Mouse (Mus musculus) lung, adult 18-20 months (tissue): Measurements from ENCODE around the gene Cacna1c.

Experiments
- DNase-seq, 2 experiments: peaks; one replicate each; pipeline ENCODE4 v3.0.0; 2022; ENCODE audit warnings: mixed read lengths in 2 of 2

Gene Cacna1c

GRCm38 (mm10) chr6:118950190-118950589, 246.0 kb downstream of the Cacna1c start:
- DNase-seq: no peak

GRCm38 (mm10) chr6:118947286-118947685, 248.9 kb downstream of the Cacna1c start:
- DNase-seq: no peak

- peak; percentile 44 to 57 for DNase-seq
Measured at GRCm38 (mm10) chr6:118946660-118947059, 249.6 kb downstream of the Cacna1c start.

- no peak for DNase-seq
Measured at GRCm38 (mm10) chr6:118944093-118944492, 252.1 kb downstream of the Cacna1c start.

- DNase-seq: no peak
Measured at GRCm38 (mm10) chr6:118941816-118942215, 254.4 kb downstream of the Cacna1c start.

- DNase-seq: no peak
Measured at GRCm38 (mm10) chr6:118941036-118941435, 255.2 kb downstream of the Cacna1c start.

- peak in 1 of 2 experiments; percentile 49 for DNase-seq
Measured at GRCm38 (mm10) chr6:118939626-118940025, 256.6 kb downstream of the Cacna1c start.

- no peak for DNase-seq
Measured at GRCm38 (mm10) chr6:118938386-118939096, 257.7 kb downstream of the Cacna1c start.

- DNase-seq: peak in 1 of 2 experiments; percentile 34
Measured at GRCm38 (mm10) chr6:118937536-118937935, 258.7 kb downstream of the Cacna1c start.

GRCm38 (mm10) chr6:118935520-118936415, 260.4 kb downstream of the Cacna1c start:
- DNase-seq: peak in 1 of 2 experiments; percentile 36

- peak; percentile 83 to 88 for DNase-seq
Measured at GRCm38 (mm10) chr6:118934243-118934902, 261.8 kb downstream of the Cacna1c start.

- no peak for DNase-seq
Measured at GRCm38 (mm10) chr6:118933017-118933594, 263.1 kb downstream of the Cacna1c start.

- no peak for DNase-seq
Measured at GRCm38 (mm10) chr6:118932002-118932700, 264.1 kb downstream of the Cacna1c start.

GRCm38 (mm10) chr6:118926669-118927068, 269.5 kb downstream of the Cacna1c start:
- no peak for DNase-seq

GRCm38 (mm10) chr6:118924426-118924825, 271.8 kb downstream of the Cacna1c start:
- no peak for DNase-seq

- no peak for DNase-seq
Measured at GRCm38 (mm10) chr6:118923926-118924325, 272.3 kb downstream of the Cacna1c start.

- no peak for DNase-seq
Measured at GRCm38 (mm10) chr6:118923212-118923577, 273.0 kb downstream of the Cacna1c start.

GRCm38 (mm10) chr6:118922328-118923211, 273.6 kb downstream of the Cacna1c start:
- peak; percentile 72 to 82 for DNase-seq

GRCm38 (mm10) chr6:118908176-118908575, 288.0 kb downstream of the Cacna1c start:
- DNase-seq: no peak

GRCm38 (mm10) chr6:118907704-118908103, 288.5 kb downstream of the Cacna1c start:
- DNase-seq: no peak

- DNase-seq: no peak
Measured at GRCm38 (mm10) chr6:118906878-118907277, 289.3 kb downstream of the Cacna1c start.
